Mouse (Mus musculus) mouse trophoblast stem cell (cell line): ENCODE measurements at regions not wholly inside any gene's neighbourhood (a gene's known extent, or its start where the extent isn't known, plus 50 kb on each side); places are given as distances from the start of the nearest gene placed in this dataset.

Experiments
- in situ Hi-C, 2 experiments: fragments of 300-500 bp; cut with MseI, MboI; formaldehyde crosslinking; loops; 2 replicates in 1 of 2; 3 replicates in 1 of 2; pipeline ENCODE4 v1.15.1; 2025

- in situ Hi-C loops, result no loop called here
Observed at GRCm38 (mm10) chr13:83872143-83872819, 349.8 kb upstream of the Tmem161b start.

DNA sequence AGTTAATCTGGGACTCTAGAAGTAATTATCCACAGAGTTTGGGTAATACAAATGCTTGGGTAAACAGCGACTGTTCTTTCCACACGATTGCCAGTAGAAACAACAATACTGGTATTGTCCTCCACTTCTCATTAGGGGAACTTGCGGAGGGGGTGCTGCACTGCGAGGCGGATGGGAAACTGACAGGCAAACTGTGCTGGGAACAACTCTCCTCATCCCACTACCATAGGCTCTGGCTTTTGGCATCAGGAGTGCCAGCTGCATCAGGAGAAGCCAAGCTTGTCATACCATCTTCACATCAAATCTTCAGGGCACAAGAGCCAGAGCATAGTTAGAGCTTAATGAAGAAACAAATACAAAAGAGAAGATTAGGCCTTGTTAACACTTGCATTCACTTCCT, 349.2 kb upstream of the Tmem161b start:
- in situ Hi-C loops, result no loop called here

GRCm38 (mm10) chr13:83879561-83879960, 342.5 kb upstream of the Tmem161b start:
- in situ Hi-C loops, result no loop called here

- in situ Hi-C loops, result no loop called here
Observed at GRCm38 (mm10) chr13:83880305-83880704, 341.8 kb upstream of the Tmem161b start.

- in situ Hi-C loops, result no loop called here
Observed at GRCm38 (mm10) chr13:83880772-83881171, 341.3 kb upstream of the Tmem161b start.

DNA sequence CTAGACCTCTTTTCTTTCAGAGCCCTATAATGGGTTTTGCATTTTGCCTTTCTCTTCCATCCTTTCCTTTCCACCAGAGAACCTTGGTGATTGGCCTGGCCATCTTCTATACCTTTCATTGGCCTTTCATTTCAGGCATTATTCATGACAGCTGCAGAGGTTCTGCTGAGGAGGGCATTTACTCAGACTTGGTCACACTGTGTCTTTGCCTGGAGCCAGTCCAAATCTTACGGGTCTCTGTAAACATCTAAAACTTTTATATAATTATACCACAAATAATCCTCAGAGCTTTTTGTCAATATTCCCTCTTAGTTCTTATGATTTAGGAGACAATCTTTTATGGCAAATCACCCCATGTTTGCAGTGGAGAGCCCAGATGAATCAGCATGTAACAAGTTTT, 339.3 kb upstream of the Tmem161b start:
- in situ Hi-C loops, result no loop called here

DNA sequence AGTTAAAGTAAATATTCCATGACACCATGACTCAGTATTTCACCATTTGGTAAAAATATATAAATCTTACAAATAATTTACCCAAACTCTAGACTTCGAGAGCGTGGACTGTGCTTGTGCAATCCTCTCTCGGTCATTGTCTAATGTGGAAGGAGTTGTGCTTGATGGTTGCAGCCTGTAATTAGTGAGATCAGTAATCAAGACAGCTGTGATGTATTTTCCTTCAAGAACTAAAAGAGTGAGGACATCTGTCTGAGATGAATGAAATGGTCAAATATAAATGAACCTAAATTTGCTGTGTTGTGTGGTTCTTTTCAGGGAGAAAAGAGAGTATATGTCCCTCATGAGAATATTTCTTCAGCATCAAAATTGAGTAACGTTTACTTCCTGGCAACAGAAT, 338.3 kb upstream of the Tmem161b start:
- in situ Hi-C loops, result no loop called here

GRCm38 (mm10) chr13:83884226-83884625, 337.9 kb upstream of the Tmem161b start:
- in situ Hi-C loops, result no loop called here

GRCm38 (mm10) chr13:83884766-83885543, 337.1 kb upstream of the Tmem161b start:
- in situ Hi-C loops, result no loop called here

DNA sequence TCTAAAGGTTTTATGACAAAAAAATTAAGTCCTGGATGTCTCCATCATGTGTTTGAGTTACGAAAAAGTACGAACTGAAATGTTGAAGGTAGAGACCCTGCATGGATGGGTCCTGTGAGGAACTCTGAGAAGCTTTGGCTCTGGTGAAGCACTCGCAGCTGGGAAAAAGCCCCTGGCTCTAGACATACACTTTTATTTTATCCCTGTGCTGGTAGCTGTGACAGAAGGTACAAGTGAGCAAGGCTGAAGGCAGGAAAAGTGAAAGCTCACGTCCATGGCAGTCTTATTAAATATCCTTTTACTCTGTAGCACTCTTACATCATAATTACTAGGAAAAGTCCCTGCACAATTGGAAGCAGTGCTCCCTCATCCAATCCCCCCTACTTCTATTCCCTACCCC, 336.4 kb upstream of the Tmem161b start:
- in situ Hi-C loops, result no loop called here

DNA sequence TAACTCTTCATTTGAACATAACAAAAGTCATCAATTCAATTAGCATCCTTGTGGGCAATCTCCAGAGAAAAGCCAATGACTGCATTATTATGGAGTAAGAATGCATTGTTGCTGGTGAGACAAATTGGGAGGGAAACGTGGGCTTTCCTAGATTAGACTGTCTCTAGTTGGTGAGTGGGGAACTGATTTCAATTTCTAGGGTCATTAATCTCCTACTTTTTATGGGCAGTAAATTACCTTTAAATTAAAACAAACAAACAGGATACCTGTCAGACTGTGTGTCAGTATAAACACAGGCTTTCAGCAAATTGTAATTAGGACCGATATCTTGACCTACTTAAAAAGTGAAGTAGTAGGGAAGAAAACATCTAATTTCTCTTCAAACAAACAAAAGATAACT, 307.4 kb upstream of the Tmem161b start:
- in situ Hi-C loops, result no loop called here

DNA sequence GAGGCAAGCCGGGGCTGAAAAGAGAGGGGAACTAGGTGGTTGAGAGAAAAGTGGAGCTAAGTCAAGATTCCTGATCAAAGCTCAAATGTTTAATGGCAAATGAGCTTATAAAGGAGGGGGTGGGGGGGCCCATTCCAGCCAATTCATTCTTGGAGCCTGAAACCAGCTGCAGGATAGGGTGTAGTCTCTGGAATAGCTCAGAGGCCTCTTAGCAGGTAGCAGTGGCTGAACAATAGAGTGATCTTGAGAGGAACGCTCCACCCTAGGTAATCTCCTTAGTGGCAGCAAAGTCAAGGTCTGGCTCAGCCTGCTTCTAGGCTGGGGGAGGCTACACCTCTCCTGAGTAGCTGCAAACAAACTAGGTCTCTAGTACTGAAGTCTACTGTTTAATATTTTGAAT, 289.3 kb upstream of the Tmem161b start:
- in situ Hi-C loops, result no loop called here

GRCm38 (mm10) chr13:83946495-83946894, 275.6 kb upstream of the Tmem161b start:
- in situ Hi-C loops, result no loop called here

- in situ Hi-C loops, result no loop called here
Observed at GRCm38 (mm10) chr13:83951163-83951562, 270.9 kb upstream of the Tmem161b start.

- in situ Hi-C loops, result no loop called here
Observed at GRCm38 (mm10) chr13:83951808-83952207, 270.3 kb upstream of the Tmem161b start.

- in situ Hi-C loops, result no loop called here
Observed at GRCm38 (mm10) chr13:83952353-83952752, 269.7 kb upstream of the Tmem161b start.

DNA sequence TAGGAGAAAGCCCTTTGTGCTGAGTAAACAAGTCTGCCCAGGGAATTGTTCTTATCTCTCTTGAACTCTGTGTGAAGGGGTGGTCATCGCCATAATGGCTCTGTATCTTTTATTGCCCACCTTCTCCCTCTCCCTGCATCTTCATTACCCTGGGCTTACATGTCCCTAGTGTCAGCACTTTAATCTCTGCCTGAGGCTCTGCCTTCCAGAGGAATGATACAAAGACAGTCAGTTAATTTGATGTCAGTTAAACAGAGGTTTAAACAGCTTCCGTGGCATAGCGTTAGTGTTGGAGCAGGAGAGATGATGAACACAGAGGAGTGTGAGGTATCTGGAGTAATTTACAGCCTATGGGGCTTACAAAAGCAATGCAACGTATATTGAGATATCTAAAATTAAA, 269.2 kb upstream of the Tmem161b start:
- in situ Hi-C loops, result no loop called here

DNA sequence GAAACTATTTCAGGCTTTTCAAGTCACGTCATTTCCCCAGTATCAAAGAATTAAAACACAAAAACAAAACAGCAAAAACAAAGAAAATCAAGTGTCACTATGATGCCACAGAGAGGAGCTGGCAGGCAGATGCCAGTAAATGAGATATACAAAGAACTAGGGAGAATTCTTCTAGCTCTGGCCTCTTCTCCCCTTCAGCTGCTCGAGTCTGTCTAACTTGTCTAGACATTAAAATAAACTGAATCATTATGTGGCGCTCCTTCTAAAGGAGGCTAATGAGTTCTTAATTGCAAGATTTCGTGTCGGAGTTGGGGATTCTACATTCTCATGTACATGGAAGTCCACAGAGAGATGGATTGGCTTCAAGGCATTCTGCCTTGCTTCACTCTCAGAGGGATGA, 266.4 kb upstream of the Tmem161b start:
- in situ Hi-C loops, result no loop called here

- in situ Hi-C loops, result no loop called here
Observed at GRCm38 (mm10) chr13:83978541-83978940, 243.6 kb upstream of the Tmem161b start.

GRCm38 (mm10) chr13:83979535-83979934, 242.6 kb upstream of the Tmem161b start:
- in situ Hi-C loops, result no loop called here

DNA sequence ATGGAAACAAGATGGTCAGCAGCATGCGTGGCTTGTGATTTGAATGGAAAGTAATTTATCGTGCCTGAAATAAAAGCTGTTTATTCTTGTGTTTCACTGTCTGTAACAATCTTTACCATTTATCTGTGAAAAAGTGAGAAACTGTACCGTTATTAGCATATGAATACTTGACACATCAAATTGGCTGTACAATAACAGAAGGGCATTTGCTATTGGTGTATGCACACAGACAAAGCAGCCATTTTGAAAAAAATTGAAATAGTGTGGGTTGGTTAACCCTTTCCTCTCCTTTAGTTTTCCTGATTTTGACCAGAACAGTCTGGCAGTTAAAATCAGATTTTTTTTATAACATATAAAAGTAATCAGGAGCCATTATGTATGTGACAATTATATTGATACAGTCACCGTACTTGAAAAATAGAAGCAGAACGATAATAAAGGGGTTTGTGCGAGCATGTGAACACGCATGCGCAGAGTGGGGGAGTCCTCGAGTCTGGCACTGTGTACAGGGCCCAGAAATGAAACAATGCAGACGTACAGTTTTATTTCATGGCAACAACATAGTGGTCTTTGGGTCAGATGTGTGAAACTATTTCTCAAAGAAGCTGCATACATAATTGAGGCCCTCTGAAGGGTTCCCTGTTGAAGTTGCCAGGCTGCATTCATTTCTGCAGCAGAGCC, 237.3 kb upstream of the Tmem161b start:
- in situ Hi-C loops, result no loop called here

DNA sequence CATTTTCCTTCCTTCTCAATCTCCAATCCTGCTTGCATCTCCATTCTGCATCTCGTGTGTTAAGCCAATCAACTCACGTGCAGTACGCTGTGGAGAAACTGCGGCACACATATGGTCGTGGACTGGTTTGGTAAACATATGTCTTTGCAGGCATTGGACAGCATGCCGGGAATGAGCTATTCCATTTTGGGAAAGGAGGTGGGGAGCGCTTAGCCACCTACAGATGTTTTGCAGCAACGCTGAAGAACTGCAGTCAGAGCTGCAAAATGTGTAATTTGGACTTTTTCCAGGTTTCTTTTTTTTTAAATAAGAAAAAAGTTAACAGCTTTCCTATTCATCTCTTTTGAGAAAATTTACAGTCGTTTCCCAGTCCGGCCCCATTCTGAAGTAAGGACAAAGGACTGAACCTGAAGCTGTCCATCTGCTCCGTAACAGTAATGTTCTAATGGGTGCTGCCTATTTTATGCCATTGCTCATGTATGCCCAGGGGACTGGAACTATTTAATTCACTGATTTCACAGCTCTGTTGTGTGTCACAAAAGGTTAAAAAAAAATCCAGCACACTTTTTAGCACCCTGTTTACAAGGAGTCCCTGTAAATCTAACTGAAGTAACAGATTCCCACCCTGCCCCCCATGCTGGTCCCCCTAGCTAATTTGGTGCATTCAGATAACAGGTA, 234.2 kb upstream of the Tmem161b start:
- in situ Hi-C loops, result no loop called here
